8 mouse cellular contexts compared by ENCODE assay signal in the genomic region with DNA sequence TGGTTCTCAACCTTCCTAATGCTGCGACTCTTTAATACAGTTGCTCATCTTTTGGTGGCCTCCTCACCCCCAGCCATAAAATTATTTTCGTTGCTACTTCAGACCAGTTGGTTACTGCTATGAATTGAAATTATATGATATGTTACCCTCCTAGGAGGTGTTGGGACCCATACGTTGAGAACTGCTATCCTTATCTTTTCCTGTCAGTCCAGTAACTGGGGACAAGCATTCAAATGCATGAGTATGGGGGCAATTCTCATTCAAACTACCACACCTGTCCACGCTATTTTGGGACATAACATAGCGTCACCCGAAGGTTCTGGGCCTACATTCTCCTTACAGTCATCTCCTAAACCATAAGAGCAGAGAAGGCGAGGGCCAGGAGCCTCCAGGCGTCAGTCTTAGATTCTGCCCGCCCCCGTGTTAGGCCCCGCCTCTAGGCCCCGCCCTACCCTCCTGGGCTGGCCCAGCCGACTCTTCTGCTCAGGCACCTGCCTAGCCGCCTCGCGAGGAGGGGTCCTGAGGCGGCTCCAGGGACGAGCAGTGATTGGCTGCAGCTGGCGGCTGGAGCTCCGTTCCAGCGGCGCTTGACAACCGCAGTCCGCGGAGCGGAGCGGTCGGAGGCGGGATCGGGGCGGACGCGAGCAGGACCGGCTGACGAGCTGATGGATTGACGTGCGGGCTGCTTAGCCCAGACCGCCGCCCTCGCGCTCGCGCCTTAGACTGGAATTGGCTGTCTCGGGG. TPM values are rescaled to one million over a fixed set of nuclear protein-coding genes. Genes with fewer than 3 reads are reported as not detected.
DNase-seq lines count a peak whose midpoint lies in the region; ATAC-seq lines count a peak whose summit lies in the region.

A gene (plus strand): TSS at position 494 of the 744 bp plus-strand sequence.

- H3K9ac ChIP-seq in hindbrain, embryonic 14.5 days = peak within 1 kb of the TSS; percentile 92

- peak within 1 kb of the TSS; percentile 95 for H3K27ac ChIP-seq in hindbrain, embryonic 14.5 days

- WGBS in hindbrain, embryonic 14.5 days = 6% methylated on average over 44 of the region's 44 CpGs

- H3K4me3 ChIP-seq in hindbrain, embryonic 14.5 days (replicated peaks; ENCODE audit: low read length) = peak within 1 kb of the TSS; percentile 87

- peaks cover 17% of the 10 kb centered on the region for H3K4me1 ChIP-seq in hindbrain, embryonic 14.5 days (replicated peaks; ENCODE audit: control insufficient read depth, insufficient read depth, low read length)

- no peaks in the 10 kb centered on the region for H3K27me3 ChIP-seq in hindbrain, embryonic 14.5 days (ENCODE audit: control insufficient read depth, insufficient read depth, low read length)

- peak within 1 kb of the TSS; percentile 76 for H3K4me2 ChIP-seq in hindbrain, embryonic 14.5 days (replicated peaks)

- ATAC-seq in hindbrain, embryonic 14.5 days (ENCODE audit: low FRiP score) = peak; percentile 99

- H3K36me3 ChIP-seq in hindbrain, embryonic 14.5 days (replicated peaks; ENCODE audit: control insufficient read depth, insufficient read depth) = no peaks in the 10 kb centered on the region

- H3K9me3 ChIP-seq in hindbrain, embryonic 14.5 days (ENCODE audit: control insufficient read depth, low read length) = no peaks in the 10 kb centered on the region

- peak; percentile 96 for DNase-seq in R1 (ENCODE audit: low read depth, low spot score)
- peak; percentile 94 to 96 for DNase-seq in cerebellum, postnatal 25 days
- DNase-seq in frontal cortex, postnatal 25 days (ENCODE audit: low spot score in 2 of 2) = peak; percentile 86 to 92
- DNase-seq in hindbrain, embryonic 14.5 days (ENCODE audit: low spot score) = peak; percentile 95
- DNase-seq in layer of hippocampus, postnatal 36 days = peak; percentile 95 to 96
- DNase-seq in lung, postnatal 36 days = peak; percentile 98
- DNase-seq in retina, postnatal 1 day = peak; percentile 98
- DNase-seq in urinary bladder, adult 18-20 months (ENCODE audit: low spot score in 2 of 2) = peak; percentile 92 to 93

RNA-seq across cellular contexts. Expression of the gene that starts here (rescaled TPM):
- polyA plus RNA-seq in hindbrain, embryonic 14.5 days (2014; fragmentation: Nextera tagmentation; extraction: Ambion mirVana) = 105 and 130 TPM in 2 replicates
- 100 to 1,000 TPM; 129 to 132 TPM for total RNA-seq in layer of hippocampus, postnatal 36 days (2021)

Comparison
In these comparisons a context has a peak if more than half of its experiments do, and no peak if none do; other contexts are left out.
1. Peak in every context shown above with its lines: DNase-seq, ATAC-seq, H3K4me3 ChIP-seq and H3K27ac ChIP-seq.